Mouse (Mus musculus): Measurements from ENCODE around the gene Gpr4.
A peak's percentile ranks its signal among the peaks of the same experiment; 100 is the strongest.

The Gpr4 gene

GRCm38 (mm10) chr7:19196676-19197075 is 15.7 kb upstream of the Gpr4 start:
- DNase-seq, result peak in 1 of 2 experiments; percentile 66

GRCm38 (mm10) chr7:19197985-19198384 is 14.4 kb upstream of the Gpr4 start:
- DNase-seq, result peak in 1 of 2 experiments; percentile 51

DNA sequence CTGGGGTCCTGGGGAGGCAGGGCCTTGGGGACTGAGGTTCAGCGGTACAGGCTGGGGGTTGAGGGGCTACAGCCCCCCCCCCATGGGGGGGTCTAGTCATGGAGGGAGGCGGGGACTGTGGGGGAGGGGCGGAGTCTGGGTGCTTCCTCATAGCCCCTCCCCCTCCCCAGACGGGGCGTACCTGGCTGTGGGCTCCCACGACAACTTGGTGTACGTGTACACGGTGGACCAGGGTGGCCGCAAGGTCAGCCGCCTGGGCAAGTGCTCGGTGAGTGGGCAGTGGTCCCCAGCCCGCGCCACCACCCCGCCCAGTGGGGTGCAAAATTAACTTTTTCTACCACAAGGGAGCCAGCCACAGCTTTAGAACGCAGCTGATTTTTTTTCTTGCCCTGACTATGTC is 10.7 kb upstream of the Gpr4 start:
- peak in 1 of 2 experiments; percentile 36 for DNase-seq

- peak in 1 of 2 experiments; percentile 30 for DNase-seq
Observed at GRCm38 (mm10) chr7:19202065-19202850, 10.1 kb upstream of the Gpr4 start.

DNA sequence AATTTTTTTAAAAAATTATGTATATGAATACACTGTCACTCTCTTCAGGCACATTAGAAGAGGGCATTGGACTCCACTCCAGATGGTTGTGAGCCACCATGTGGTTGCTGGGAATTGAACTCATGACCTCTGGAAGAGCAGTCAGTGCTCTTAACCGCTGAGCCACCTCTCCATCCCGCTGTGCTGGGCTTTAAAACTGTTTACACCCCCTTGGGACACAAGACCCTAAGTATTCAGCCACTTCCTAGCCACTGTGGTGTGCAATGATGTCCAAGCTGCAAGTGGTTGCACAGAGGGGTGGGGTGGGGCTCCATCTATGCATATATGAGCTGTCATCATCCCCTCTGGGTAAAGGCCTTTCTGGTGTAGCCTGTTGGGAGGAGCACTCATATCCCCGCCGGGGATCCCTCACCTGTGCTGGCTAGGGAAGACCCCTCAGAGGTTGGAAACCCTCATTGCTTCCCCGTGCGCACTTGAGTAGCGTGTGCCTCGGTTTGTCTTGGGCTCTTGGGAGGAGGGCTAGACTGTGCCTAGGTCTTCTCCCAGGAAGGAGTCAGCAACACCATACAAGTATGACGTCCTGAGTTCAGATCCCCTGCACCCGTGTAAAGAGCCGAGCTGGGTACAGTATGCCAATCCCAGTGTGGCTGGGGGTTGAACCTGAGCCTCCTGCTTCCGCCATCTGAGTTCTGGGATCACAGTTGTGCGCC is 4.0 kb upstream of the Gpr4 start:
- DNase-seq, result peak in 1 of 2 experiments; percentile 21

DNA sequence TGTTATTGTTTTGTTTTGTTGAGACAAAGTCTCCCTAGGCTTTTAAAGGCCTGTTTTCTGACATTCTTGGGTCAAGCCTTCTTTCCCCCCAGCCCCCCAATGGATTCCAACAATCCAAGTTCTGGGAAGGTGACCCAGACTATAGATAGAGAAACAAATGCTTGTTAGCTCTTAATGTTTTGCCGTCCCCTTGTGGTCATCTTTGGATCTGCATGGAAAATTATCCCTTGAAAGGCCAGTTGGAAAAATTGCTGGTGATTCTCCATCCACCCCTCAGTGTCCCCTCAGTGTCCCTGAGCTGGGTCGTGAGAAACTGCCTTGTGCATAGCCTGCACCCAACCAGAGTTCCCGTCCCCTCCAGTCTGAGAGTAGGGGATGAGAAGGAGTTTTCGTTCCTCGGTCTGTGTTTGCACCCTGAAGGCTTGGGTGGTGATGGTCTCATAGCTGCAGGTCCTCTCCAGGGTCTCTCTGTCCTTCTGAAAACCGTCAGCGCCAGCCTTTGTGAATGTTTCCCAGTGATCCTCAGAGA is 3.3 kb upstream of the Gpr4 start:
- DNase-seq, result peak; percentile 32 to 86

- DNase-seq, result no peak
Observed at GRCm38 (mm10) chr7:19209494-19209893, 2.8 kb upstream of the Gpr4 start.

DNA sequence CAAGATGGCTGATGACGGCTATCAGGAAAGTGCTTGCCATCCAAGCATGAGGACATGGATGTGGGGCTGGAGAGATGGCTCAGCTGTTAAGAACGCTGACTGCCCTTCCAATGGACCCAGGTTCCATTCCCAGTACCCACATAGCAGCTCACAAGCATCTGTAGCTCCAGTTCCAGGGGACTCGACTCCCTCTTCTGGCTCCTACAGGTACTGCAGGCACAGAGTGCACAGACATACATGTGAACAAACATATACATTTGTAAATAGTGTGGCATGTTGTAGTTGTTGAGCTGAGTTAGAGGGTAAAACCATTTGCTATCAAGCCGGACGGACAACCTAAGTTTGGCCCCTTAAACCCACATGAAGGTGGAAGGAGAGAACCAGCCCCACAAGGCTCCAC is 2.3 kb upstream of the Gpr4 start:
- DNase-seq, result peak in 1 of 2 experiments; percentile 29

- no peak for DNase-seq
Observed at GRCm38 (mm10) chr7:19211041-19211675, 1.2 kb upstream of the Gpr4 start.

DNA sequence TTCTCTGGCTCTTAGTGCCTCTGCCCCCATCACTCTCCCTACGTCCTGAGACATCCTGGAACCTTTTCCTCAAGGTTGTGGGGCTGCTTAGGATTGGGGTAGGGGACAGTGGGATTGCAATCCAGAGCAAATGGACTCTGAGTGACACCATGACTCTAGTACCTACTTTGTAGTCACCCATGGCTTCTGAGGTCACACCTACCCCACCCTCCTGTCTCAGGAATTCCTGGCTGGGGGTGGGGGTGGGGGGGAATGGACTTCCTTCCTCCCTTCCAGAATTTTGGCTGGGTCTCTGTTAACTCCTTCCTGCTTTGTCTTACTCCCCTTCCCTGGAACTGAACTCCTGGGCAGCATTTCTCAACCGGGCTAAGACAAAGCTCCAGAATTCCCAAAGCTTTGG is 1.0 kb downstream of the Gpr4 start:
- DNase-seq, result no peak

GRCm38 (mm10) chr7:19214369-19214768 is 2.0 kb downstream of the Gpr4 start:
- no peak for DNase-seq

- DNase-seq, result no peak
Observed at GRCm38 (mm10) chr7:19214940-19215339, 2.6 kb downstream of the Gpr4 start.

GRCm38 (mm10) chr7:19217492-19217891 is 5.2 kb downstream of the Gpr4 start:
- DNase-seq, result no peak

- no peak for DNase-seq
Observed at GRCm38 (mm10) chr7:19217944-19218343, 5.6 kb downstream of the Gpr4 start.

DNA sequence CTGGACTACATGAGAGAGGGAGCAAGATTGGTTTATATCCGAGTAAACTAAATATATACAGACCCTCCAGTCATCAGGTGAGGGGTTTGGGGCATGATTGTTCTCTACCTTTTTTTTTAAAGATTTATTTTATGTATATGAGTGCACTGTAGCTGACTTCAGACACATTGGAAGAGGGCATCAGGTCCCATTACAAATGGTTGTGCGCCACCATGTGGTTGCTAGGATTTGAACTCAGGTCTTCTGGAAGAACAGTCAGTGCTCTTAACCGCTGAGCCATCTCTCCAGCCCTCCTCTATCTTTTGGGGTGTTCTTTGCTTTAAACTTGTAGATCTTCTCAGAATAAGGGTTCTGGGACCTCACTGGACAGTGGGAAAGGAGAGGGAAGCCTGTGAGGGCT is 7.7 kb downstream of the Gpr4 start:
- DNase-seq, result no peak

DNA sequence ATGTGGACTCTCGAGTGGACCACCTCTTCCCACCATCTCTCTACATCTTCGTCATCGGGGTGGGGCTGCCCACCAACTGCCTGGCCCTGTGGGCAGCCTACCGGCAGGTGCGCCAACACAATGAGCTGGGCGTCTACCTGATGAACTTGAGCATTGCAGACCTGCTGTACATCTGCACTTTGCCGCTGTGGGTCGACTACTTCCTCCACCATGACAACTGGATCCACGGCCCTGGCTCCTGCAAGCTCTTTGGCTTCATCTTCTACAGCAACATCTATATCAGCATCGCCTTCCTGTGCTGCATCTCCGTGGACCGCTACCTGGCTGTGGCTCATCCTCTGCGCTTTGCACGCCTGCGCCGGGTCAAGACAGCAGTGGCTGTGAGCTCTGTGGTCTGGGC is 9.9 kb downstream of the Gpr4 start:
- no peak for DNase-seq

DNA sequence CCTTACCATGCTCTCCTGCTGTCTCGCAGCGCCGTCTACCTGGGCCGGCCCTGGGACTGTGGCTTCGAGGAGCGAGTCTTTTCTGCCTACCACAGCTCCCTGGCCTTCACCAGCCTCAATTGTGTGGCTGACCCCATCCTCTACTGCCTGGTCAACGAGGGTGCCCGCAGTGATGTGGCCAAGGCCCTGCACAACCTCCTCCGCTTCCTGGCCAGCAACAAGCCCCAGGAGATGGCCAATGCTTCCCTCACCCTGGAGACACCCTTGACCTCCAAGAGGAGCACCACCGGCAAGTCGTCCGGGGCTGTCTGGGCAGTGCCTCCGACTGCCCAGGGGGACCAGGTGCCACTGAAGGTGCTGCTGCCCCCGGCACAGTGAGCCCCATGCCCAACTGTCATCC is 10.5 kb downstream of the Gpr4 start:
- DNase-seq, result no peak

DNA sequence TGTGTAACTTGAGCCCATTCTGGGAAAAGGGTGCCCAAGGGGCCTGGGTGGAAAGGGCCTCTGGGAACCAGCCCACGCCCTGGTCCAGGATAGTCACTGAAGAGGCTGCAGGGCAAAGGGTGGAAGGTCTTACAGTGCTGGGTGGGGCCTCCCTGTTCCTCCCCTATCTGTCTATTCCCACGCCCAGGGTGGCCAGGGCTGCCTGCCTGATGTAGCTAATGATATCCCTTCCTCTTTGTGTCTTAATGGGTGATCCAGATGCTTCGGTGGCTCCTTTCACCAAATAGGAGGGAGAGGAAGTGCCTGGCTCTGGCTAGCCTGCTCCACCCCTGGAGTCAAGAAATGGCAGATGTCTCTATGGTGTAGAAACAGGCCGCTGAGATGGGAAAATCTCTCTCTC is 12.6 kb downstream of the Gpr4 start:
- no peak for DNase-seq

- DNase-seq, result peak; percentile 35 to 67
Observed at GRCm38 (mm10) chr7:19226817-19227797, 14.8 kb downstream of the Gpr4 start.

DNA sequence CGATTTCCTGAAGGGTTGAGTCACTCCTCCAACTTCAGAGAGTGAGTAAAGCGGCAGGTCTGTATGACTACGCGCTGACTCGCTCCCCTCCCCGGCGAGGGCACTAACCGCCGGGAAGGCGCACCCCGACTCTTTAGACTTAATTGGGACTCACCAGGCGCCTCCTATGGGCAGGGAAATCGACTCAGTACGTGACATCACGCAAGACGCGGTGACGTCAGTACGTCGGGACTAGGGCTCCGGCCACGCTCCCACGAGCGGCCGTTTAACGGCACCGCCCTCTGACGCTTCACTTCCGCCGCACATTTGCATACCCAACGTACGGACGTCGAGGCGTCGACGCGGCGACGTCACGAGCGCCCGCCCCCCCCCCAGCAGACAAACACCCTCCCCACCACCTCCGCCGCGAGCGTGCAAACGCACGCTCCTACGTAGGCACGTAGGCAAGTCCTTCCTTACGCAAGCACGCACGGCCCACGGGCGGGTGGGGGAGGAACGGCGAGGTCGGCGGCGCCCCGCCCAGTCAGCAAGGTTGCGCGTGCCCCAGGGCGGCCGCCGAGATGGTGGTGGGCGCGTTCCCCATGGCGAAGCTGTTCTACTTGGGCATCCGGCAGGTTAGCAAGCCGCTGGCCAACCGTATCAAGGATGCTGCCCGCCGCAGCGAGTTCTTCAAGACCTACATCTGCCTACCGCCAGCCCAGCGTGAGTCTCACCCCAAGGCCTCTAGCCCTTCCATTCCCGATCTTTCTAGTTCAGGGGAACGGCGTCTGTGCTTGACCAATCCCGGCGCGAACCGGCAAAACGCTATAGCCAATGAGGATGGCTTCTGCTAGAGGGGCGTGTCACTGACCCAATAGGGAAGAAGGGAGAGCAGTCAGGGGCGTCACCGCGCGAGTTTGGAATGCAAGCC is 15.8 kb downstream of the Gpr4 start, which contains the start of gene Opa3:
Gene Opa3 (plus strand): TSS at position 452 of the 910 bp plus-strand sequence.
- peak; percentile 100 for DNase-seq

GRCm38 (mm10) chr7:19228793-19229148 is 16.4 kb downstream of the Gpr4 start:
- no peak for DNase-seq
